Mouse (Mus musculus) C2C12 (cell line): ENCODE measurements around the gene Clcn3. TPM values are rescaled to one million over a fixed set of nuclear protein-coding genes. Genes with fewer than 3 reads are reported as not detected.
A peak's percentile ranks its signal among the peaks of the same experiment; 100 is the strongest.

ENCODE experiments used
- H3K27me3 ChIP-seq: one replicate; pipeline ENCODE4 v1.6.1; 2011; ENCODE audit not compliant: control insufficient read depth, insufficient read depth, insufficient read length
- H3K36me3 ChIP-seq: one replicate; pipeline ENCODE4 v1.6.1; 2011; ENCODE audit not compliant: control insufficient read depth, insufficient read depth
- H3K4me3 ChIP-seq: one replicate; pipeline ENCODE4 v1.5.1; 2011; ENCODE audit warnings: mild to moderate bottlenecking, control low read depth; ENCODE audit not compliant: poor library complexity, insufficient read depth, severe bottlenecking
- H3K79me2 ChIP-seq: one replicate; pipeline ENCODE4 v1.6.1; 2011; ENCODE audit not compliant: control insufficient read depth, insufficient read depth
- H3K79me3 ChIP-seq: one replicate; pipeline ENCODE4 v1.6.1; 2011; ENCODE audit warnings: low read depth, control low read depth
- H3ac ChIP-seq: one replicate; pipeline ENCODE3; 2011; ENCODE audit warnings: low read depth; ENCODE audit not compliant: control insufficient read depth, insufficient read length
- CEBPB ChIP-seq: IDR thresholded peaks from one replicate; pipeline ENCODE4 v1.6.1; 2011; ENCODE audit warnings: low read depth, mild to moderate bottlenecking, control low read depth, moderate library complexity
- CTCF ChIP-seq: IDR thresholded peaks from one replicate; pipeline ENCODE4 v1.5.1; 2011; ENCODE audit not compliant: control insufficient read depth, insufficient read depth, insufficient read length
- FOSL1 ChIP-seq: IDR thresholded peaks from one replicate; pipeline ENCODE4 v1.8.0; 2011; ENCODE audit warnings: mild to moderate bottlenecking, low read length; ENCODE audit not compliant: poor library complexity, insufficient read depth, severe bottlenecking
- MAX ChIP-seq: IDR thresholded peaks from one replicate; pipeline ENCODE4 v1.6.1; 2011; ENCODE audit warnings: mild to moderate bottlenecking, control low read depth
- MYOD1 ChIP-seq: IDR thresholded peaks from one replicate; pipeline ENCODE4 v1.6.1; 2011; ENCODE audit warnings: low read depth; ENCODE audit not compliant: control insufficient read depth, insufficient read length
- MYOG ChIP-seq: IDR thresholded peaks from one replicate; pipeline ENCODE4 v1.6.1; 2011; ENCODE audit not compliant: control insufficient read depth, insufficient read length; ENCODE audit errors: extremely low read depth
- USF1 ChIP-seq: IDR thresholded peaks from one replicate; pipeline ENCODE4 v1.6.1; 2011; ENCODE audit warnings: low read depth, mild to moderate bottlenecking, control low read depth, moderate library complexity
- polyA plus RNA-seq: library from polyadenylated mRNA; unstranded; fragments of >200 nt; fragmentation: generic; extraction: Trizol; gene quantifications from one replicate; pipeline ENCODE4 v1.2.1, GENCODE M21; 2012; ENCODE audit warnings: missing spikeins

Clcn3 gene
- polyA plus RNA-seq, 1 experiment = 4.4 TPM

GRCm38 (mm10) chr8:60870231-60871193 lies 112.6 kb downstream of the Clcn3 start:
- Histone ChIP-seq H3K79me3 (no peaks in the 10 kb centered on the region), H3K79me2 (no peaks in the 10 kb centered on the region), H3K36me3 (no peaks in the 10 kb centered on the region), H3ac (no peak overlapping the region), H3K4me3 (no peak overlapping the region), H3K27me3 (no peaks in the 10 kb centered on the region)
- no peak for TF ChIP-seq USF1
- TF ChIP-seq MYOG = no peak
- TF ChIP-seq MYOD1 = no peak
- no peak for TF ChIP-seq MAX
- TF ChIP-seq FOSL1 = no peak
- no peak for TF ChIP-seq CEBPB
- no peak for TF ChIP-seq CTCF

GRCm38 (mm10) chr8:60869761-60870160 lies 113.3 kb downstream of the Clcn3 start:
- no peaks in the 10 kb centered on the region for H3K79me2 ChIP-seq
- TF ChIP-seq FOSL1 = no peak
- TF ChIP-seq USF1 = no peak
- TF ChIP-seq CEBPB = no peak
- TF ChIP-seq CTCF = no peak
- H3K27me3 ChIP-seq = no peaks in the 10 kb centered on the region
- no peak overlapping the region for H3K4me3 ChIP-seq
- no peak overlapping the region for H3ac ChIP-seq
- H3K79me3 ChIP-seq = no peaks in the 10 kb centered on the region
- no peaks in the 10 kb centered on the region for H3K36me3 ChIP-seq

GRCm38 (mm10) chr8:60868236-60868965 lies 114.7 kb downstream of the Clcn3 start:
- Histone ChIP-seq H3K79me2 (no peaks in the 10 kb centered on the region), H3K79me3 (no peaks in the 10 kb centered on the region), H3K4me3 (no peak overlapping the region), H3ac (no peak overlapping the region), H3K36me3 (no peaks in the 10 kb centered on the region), H3K27me3 (no peaks in the 10 kb centered on the region)
- TF ChIP-seq MYOG (no peak), CEBPB (no peak), MAX (no peak), FOSL1 (no peak), USF1 (no peak), MYOD1 (no peak), CTCF (no peak)

- Histone ChIP-seq H3K36me3 (no peaks in the 10 kb centered on the region), H3K4me3 (no peak overlapping the region), H3ac (no peak overlapping the region), H3K79me3 (no peaks in the 10 kb centered on the region), H3K27me3 (no peaks in the 10 kb centered on the region), H3K79me2 (no peaks in the 10 kb centered on the region)
- TF ChIP-seq CTCF (no peak), MAX (no peak), USF1 (no peak), FOSL1 (no peak), CEBPB (no peak), MYOD1 (no peak), MYOG (no peak)
Measured at GRCm38 (mm10) chr8:60867468-60868115, 115.5 kb downstream of the Clcn3 start.

- Histone ChIP-seq H3K4me3 (no peak overlapping the region), H3K27me3 (no peaks in the 10 kb centered on the region), H3K79me3 (no peaks in the 10 kb centered on the region), H3K79me2 (no peaks in the 10 kb centered on the region), H3ac (no peak overlapping the region), H3K36me3 (no peaks in the 10 kb centered on the region)
- TF ChIP-seq USF1 (no peak), FOSL1 (no peak), MYOG (no peak), CTCF (peak; percentile 37), CEBPB (no peak), MAX (no peak), MYOD1 (no peak)
Measured at GRCm38 (mm10) chr8:60865504-60866114, 117.5 kb downstream of the Clcn3 start.
